Mouse (Mus musculus) left cerebral cortex, postnatal 14 days (tissue): Measurements from ENCODE around the gene Upb1. TPM values are rescaled to one million over a fixed set of nuclear protein-coding genes. Genes with fewer than 3 reads are reported as not detected.

Source experiments
- DNase-seq, 2 experiments: peaks; one replicate each; pipeline ENCODE4 v3.0.0; 2021 to 2022; ENCODE audit warnings: low spot score in 2 of 2, mixed read lengths in 1 of 2
- intact Hi-C: fragments of 180-260 bp; cut with DNase I; formaldehyde crosslinking; loops from one replicate; pipeline ENCODE4 v1.15.1; 2025
- total RNA-seq, 2 experiments: library from RNA; stranded (reverse); gene quantifications; 2 replicates each; pipeline ENCODE4 v1.2.3; 2021

Upb1 gene
- total RNA-seq, 2 experiments from 2014 or later: 0.55 to 0.66 TPM

DNA sequence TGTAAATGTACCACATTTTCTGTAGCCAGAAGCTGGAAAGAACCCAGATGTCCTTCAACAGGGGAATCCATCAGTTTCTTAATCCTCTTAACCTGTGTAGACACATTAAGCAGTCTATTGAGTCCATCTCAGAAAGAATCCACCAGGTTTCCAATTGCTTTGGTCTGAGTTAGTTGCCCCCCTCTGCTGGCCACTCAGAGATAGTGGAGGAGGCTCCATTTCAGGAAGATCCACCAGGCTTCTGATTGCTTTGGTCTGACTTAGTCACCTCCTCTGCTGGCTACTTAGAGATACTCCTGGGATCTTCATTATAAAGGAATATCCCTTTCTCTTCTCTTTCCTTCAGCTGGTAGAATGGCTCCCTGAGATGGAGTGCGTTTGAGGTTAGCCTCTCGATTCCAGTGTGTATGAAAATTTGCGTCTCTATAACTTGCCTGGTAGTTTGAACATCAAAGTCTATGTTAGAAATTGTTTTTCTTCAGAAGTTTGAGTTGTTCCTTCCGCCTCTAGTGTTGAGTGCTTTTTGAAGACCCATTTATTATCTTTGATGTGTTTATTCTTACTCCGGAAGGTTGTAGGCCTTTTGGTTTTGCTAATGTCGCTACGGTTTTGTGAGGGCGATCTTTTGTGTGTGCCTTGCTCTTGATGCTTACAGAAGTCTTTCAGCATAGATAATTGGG is 16.6 kb downstream of the Upb1 start:
- intact Hi-C loops: no loop called here
- DNase-seq: no peak

DNA sequence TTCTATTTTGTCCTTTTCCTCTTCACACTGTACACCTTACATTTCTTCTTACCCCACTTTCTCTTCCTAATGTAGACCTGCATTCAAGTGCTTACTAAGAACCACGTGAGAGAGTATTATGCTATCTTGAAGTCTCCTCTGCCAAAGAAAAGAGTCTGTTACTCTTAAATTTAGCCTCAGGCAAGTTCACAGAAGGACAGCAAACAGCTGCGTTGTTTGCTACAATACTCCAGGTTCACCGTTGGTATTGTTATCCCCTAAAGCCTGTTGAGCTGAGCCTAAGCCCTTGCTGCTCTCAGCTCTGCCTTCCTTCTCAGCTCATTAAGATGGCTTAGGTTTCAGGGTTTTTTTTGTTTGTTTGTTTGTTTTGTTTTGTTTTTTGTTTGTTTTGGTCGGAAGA is 17.8 kb downstream of the Upb1 start:
- DNase-seq: no peak
- intact Hi-C loops: no loop called here

DNA sequence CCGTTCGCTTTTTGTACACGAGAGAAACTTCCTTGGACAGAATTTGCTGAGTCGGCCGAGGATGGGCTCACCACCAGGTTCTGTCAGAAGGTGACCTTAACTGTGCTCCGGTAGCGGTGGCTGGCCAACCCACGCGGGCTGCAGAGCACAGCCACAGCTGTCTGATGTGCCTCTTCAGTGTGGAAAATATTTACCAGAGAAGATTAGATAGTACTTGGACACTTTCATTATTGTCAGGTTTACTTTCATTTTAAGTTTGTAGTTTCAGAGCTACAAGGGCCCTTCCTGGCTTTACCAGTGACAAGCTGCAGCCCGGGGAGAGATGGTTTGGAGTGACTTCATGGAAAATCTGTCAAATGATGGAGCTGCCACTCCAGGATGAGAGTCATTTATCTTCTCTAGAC is 23.6 kb downstream of the Upb1 start:
- intact Hi-C loops: no loop called here
- no peak for DNase-seq

GRCm38 (mm10) chr10:75428049-75429003 is 27.4 kb downstream of the Upb1 start:
- intact Hi-C loops: no loop called here
- DNase-seq: no peak

- intact Hi-C loops: no loop called here
- no peak for DNase-seq
Measured at GRCm38 (mm10) chr10:75429004-75429380, 28.1 kb downstream of the Upb1 start.

GRCm38 (mm10) chr10:75429522-75430146 is 28.7 kb downstream of the Upb1 start:
- no peak for DNase-seq
- intact Hi-C loops: no loop called here

DNA sequence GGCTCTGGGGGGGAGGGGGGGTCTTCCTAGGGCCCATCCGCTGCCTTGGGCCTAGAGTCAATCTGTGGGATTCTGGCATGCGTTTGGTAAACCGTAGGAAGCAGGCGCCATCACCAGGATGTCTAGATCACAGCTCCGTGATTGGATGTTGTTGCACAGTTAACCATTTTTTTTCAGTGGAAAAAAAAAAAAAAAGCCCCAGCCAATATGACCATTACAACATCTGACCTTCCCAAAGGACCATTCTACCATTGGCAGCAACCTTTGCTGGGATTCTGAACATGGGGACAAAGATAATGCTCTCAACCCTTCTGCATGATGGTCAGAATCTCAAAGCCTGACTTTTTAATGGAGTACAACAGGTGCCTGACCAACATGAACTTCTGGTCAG is 29.2 kb downstream of the Upb1 start:
- intact Hi-C loops: no loop called here

GRCm38 (mm10) chr10:75430633-75431032 is 29.7 kb downstream of the Upb1 start:
- DNase-seq: no peak
- intact Hi-C loops: no loop called here

More for the DNA sequence above, 29.2 kb downstream of the Upb1 start:
- no peak for DNase-seq

- peak; percentile 91 to 94 for DNase-seq
- intact Hi-C loops: loop anchor here (2.0 to 5.0 kb wide), 5 partner anchors 51 to 254 kb away; partner anchors contain the start of gene Adora2a
Measured at GRCm38 (mm10) chr10:75436604-75437217, 35.8 kb downstream of the Upb1 start.

DNA sequence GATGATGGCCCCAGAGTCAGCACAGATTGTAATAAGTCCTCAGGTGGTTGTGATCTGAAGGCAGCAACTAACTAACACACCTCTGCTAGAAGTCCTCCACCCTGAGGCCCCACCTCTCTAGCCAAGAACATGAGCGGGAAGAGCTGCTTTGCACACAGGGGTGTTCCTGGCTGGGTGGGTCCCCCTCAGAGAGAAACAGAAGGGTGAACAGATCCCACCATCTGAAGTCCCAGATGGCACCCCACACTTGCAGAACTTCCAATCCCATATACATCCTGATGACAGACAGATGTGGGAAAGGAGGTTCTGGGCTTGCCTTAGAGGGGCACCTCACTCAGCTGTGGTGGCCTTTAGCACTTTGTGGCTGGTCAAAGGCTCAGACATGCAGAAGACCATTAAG is 36.4 kb downstream of the Upb1 start:
- intact Hi-C loops: loop anchor here (2.0 to 5.0 kb wide), 5 partner anchors 50 to 255 kb away; partner anchors contain the start of gene Adora2a
- DNase-seq: no peak

DNA sequence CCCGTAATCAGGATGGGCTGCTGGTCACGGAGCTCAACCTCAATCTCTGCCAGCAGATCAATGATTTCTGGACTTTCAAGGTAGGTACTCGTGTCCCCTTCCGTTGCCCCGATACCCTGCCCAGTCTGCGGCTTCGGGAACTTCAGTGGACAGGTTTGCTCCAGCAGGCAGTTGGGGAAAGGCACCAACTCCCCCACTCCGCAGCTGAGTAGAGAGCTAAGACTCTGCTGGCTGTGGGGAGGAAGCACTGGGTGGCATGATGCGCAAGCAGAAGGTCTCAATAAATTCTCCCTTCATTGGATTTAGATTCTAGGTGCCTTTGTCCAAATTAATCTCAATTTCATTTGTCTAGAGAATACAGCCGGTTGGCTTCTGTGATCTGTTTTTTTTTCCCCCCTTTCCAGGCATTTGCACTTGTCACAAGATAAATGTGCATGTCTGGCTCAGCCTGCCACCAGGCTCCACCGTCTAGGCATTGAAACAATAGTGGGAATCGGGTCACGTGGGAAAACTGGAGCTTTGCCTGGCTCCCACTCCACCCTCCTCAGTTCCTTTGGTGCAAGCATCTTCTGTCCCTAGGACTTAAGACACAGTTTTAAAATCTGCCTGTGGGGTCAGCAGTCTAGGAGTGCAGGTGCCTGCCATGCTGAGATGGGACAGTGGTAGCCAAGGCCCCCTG is 37.4 kb downstream of the Upb1 start:
- intact Hi-C loops: loop anchor here (5.0 kb wide), 4 partner anchors 49 to 256 kb away; no protein-coding TSS in a partner anchor

GRCm38 (mm10) chr10:75439211-75439811 is 38.4 kb downstream of the Upb1 start:
- peak; percentile 43 to 51 for DNase-seq
- intact Hi-C loops: loop anchor here (5.0 kb wide), 4 partner anchors 48 to 257 kb away; no protein-coding TSS in a partner anchor

More for the DNA sequence above, 37.4 kb downstream of the Upb1 start:
- peak; percentile 40 to 58 for DNase-seq

DNA sequence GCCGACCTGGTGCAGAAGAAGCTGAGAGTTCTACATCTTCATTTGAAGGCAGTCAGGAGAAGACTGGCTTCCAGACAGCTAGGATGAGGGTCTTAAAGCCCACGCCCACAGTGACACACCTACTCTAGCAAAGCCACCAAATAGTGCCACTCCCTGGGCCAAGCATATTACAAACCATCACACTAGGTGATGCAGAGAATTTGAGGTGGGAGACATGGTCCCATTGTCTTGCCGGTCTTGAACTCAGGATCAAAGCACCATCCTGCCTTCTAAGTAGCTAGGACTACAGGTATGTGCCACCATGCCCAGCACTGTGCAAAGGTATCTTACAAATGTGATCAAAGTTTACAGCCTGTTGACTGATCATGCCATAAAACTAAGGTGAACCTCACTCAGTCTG is 39.8 kb downstream of the Upb1 start:
- intact Hi-C loops: no loop called here
- DNase-seq: no peak

DNA sequence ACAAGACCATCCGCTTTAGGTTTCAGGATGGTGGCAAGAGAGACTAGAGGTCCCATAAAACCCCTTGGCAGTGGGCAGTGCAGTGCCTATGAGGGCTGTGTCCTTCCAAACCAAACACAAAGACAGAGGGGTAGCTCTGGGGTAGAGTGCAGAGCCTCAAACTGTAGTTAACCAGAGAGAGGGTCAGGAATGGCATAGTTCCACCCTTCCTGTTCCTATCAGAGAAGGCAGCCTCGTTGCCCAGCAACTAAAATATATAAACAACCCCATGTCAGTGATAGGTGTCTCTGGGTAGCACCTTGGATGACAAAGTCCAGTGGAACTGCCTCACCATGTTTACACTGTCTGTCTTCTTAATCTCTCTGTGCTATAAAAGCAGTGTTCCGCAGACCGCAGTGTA is 40.9 kb downstream of the Upb1 start:
- intact Hi-C loops: no loop called here
- DNase-seq: no peak

DNA sequence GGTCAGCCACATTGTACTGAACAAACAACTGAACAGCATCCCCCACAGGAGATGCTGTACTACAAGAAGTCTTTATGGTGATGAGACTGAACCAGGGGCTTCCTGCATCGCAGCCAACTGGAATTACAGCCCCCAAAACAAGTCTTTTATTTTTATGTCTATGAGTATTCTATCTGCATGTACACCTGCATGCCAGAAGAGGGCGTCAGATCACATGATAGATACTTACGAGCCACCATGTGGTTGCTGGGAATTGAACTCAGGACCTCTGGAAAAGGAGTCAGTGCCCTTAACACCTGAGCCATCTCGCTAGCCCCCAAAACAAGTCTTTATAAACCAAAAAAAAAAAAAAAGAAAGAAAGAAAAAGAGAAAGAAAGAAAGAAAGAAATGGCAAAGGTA is 42.1 kb downstream of the Upb1 start:
- intact Hi-C loops: no loop called here
- DNase-seq: no peak

GRCm38 (mm10) chr10:75444111-75444826 is 43.4 kb downstream of the Upb1 start:
- intact Hi-C loops: no loop called here
- DNase-seq: no peak

GRCm38 (mm10) chr10:75445030-75445429 is 44.1 kb downstream of the Upb1 start:
- no peak for DNase-seq
- intact Hi-C loops: no loop called here

DNA sequence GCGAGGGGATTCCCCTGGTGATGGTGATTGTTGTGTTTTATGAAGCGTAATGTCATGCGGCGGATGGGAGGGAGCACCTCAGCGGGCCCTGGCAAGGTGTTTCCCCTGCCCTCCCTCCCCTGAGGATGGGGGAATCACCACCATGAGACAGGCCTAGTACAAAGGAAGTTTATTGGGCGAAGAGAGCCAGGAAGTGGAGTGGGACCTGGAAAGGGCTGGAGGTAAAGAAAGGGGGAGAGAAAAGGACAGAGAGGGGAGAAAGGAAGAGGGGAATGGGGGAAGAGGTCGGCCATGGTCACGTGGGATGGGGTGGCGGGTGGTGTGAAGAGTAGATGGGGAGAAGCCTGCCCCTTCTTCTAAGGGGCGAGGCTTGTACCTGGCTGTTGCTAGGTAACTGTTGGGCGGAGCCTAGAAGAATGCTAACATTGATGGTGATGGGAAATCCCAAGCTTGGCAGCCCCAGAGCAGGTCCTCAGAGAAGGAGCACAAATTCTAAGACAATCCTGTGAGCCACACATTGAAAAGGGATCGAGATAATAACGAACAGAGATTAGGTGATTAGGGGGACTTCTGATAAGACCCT is 45.7 kb downstream of the Upb1 start:
- intact Hi-C loops: no loop called here
- no peak for DNase-seq
